Mouse (Mus musculus) Patski (cell line): ENCODE data around the gene Ttc9c. TPM values are rescaled to one million over a fixed set of nuclear protein-coding genes. Genes with fewer than 3 reads are reported as not detected.

Experiments used
- ATAC-seq: fragments of 100-300 bp; one replicate; pipeline ENCODE4 v1.8.0; 2021
- CTCF ChIA-PET: fragments of 350-600 bp; sonication (Branson Sonifier 250); formaldehyde crosslinking; loops from one replicate; lab custom pipeline; 2022; ENCODE audit warnings: inconsistent platforms; lab: Charles Lee
- POLR2A ChIA-PET: fragments of 350-600 bp; sonication (Branson Sonifier 250); formaldehyde crosslinking; loops from one replicate; lab custom pipeline; 2022; ENCODE audit warnings: antibody characterized with exemption, inconsistent platforms; lab: Charles Lee
- DNase-seq: peaks from one replicate; pipeline ENCODE4 v3.0.0-alpha.2; 2011; ENCODE audit warnings: low read depth, low spot score
- H3K27me3 ChIP-seq: fragments of 371-371 bp; one replicate; pipeline ENCODE4 v1.5.1; 2021
- CTCF ChIP-seq: fragments of 100-300 bp; IDR thresholded peaks from one replicate; pipeline ENCODE4 v1.5.1; 2021
- in situ Hi-C: fragments of 300-500 bp; cut with MboI; formaldehyde crosslinking; loops from 3 replicates; pipeline ENCODE4 v1.11.1; 2018; ENCODE audit warnings: low pct_unique_long_range_greater_than_20kb, mixed read lengths
- polyA plus RNA-seq: library from polyadenylated mRNA; unstranded; gene quantifications from one replicate; pipeline ENCODE4 v1.2.3, GENCODE M21; 2021

Ttc9c gene
- polyA plus RNA-seq, 1 experiment from 2014 or later: 51.4 TPM

- in situ Hi-C loops: loop anchor here (5.0 to 10.0 kb wide), 2 partner anchors 65 to 242 kb away; no protein-coding TSS in a partner anchor
- DNase-seq (no peak), ATAC-seq (no peak)
- no peak for TF ChIP-seq CTCF
- POLR2A ChIA-PET: interaction anchor here (1.0 kb wide), 1 partner anchor 63 kb away, joined by 3 read pairs; no protein-coding TSS in a partner anchor
- CTCF ChIA-PET: interaction anchor here (0.8 to 1.6 kb wide), 5 partner anchors 10 to 99 kb away, joined by 3 to 7 read pairs (median 4); partner anchors contain the start of gene Zbtb3
- no peaks in the 10 kb centered on the region for H3K27me3 ChIP-seq
These were observed 2.1 kb downstream of the Ttc9c start for GRCm38 (mm10) chr19:8817001-8817400.

- DNase-seq (no peak), ATAC-seq (no peak)
- POLR2A ChIA-PET: no interaction called here
- CTCF ChIA-PET: interaction anchor here (0.8 to 1.6 kb wide), 7 partner anchors 9 to 102 kb away, joined by 3 to 7 read pairs (median 4); partner anchors contain the start of gene Tmem179b
- in situ Hi-C loops: loop anchor here (5.0 to 10.0 kb wide), 2 partner anchors 64 to 241 kb away; no protein-coding TSS in a partner anchor
- H3K27me3 ChIP-seq: no peaks in the 10 kb centered on the region
- no peak for TF ChIP-seq CTCF
These were observed 3.3 kb downstream of the Ttc9c start for GRCm38 (mm10) chr19:8815812-8816211.

GRCm38 (mm10) chr19:8806810-8807209 lies 12.3 kb downstream of the Ttc9c start:
- DNase-seq (no peak), ATAC-seq (no peak)
- POLR2A ChIA-PET: interaction anchor here (0.7 to 2.1 kb wide), 3 partner anchors 9 to 32 kb away, joined by 3 to 7 read pairs (median 3); partner anchors contain the start of genes Polr2g and Ttc9c
- H3K27me3 ChIP-seq: no peaks in the 10 kb centered on the region
- TF ChIP-seq CTCF: no peak
- in situ Hi-C loops: no loop called here
- CTCF ChIA-PET: interaction anchor here (1.0 to 1.9 kb wide), 3 partner anchors 10 to 89 kb away, joined by 3 to 7 read pairs (median 4); partner anchors contain the start of gene Nxf1

GRCm38 (mm10) chr19:8803879-8804660 lies 15.1 kb downstream of the Ttc9c start:
- CTCF ChIA-PET: no interaction called here
- no peak for ATAC-seq
- in situ Hi-C loops: no loop called here
- H3K27me3 ChIP-seq: no peaks in the 10 kb centered on the region
- POLR2A ChIA-PET: interaction anchor here (0.6 kb wide), 1 partner anchor 52 kb away, joined by 3 read pairs; no protein-coding TSS in a partner anchor
- DNase-seq: no peak
- no peak for TF ChIP-seq CTCF

GRCm38 (mm10) chr19:8803204-8803780 lies 15.8 kb downstream of the Ttc9c start:
- in situ Hi-C loops: no loop called here
- CTCF ChIA-PET: interaction anchor here (1.5 kb wide), 1 partner anchor 14 kb away, joined by 3 read pairs; no protein-coding TSS in a partner anchor
- TF ChIP-seq CTCF: no peak
- no peaks in the 10 kb centered on the region for H3K27me3 ChIP-seq
- POLR2A ChIA-PET: interaction anchor here (1.1 to 1.4 kb wide), 3 partner anchors 10 to 32 kb away, joined by 3 to 7 read pairs (median 3); partner anchors contain the start of genes Tmem223 and Ttc9c
- ATAC-seq (no peak), DNase-seq (no peak)

- DNase-seq (peak; percentile 82), ATAC-seq (peak; percentile 97)
- no peak for TF ChIP-seq CTCF
- POLR2A ChIA-PET: interaction anchor here (0.6 to 1.4 kb wide), 4 partner anchors 11 to 31 kb away, joined by 3 to 7 read pairs (median 4); partner anchors contain the start of genes Tmem223 and Ttc9c
- in situ Hi-C loops: no loop called here
- no peaks in the 10 kb centered on the region for H3K27me3 ChIP-seq
- CTCF ChIA-PET: interaction anchor here (1.5 kb wide), 1 partner anchor 15 kb away, joined by 3 read pairs; no protein-coding TSS in a partner anchor
These were observed 16.9 kb downstream of the Ttc9c start, which contains the start of gene Zbtb3 for GRCm38 (mm10) chr19:8802130-8802821. TSS of gene Zbtb3 (plus strand) at chr19:8802555.

- no peak for ATAC-seq
- no peak for TF ChIP-seq CTCF
- POLR2A ChIA-PET: interaction anchor here (0.5 to 2.3 kb wide), 7 partner anchors 9 to 1218 kb away, joined by 3 to 7 read pairs (median 5); partner anchors contain the start of genes Hnrnpul2 and Taf6l
- no peaks in the 10 kb centered on the region for H3K27me3 ChIP-seq
- in situ Hi-C loops: no loop called here
- CTCF ChIA-PET: interaction anchor here (0.6 to 4.9 kb wide), 9 partner anchors 10 to 81 kb away, joined by 3 to 26 read pairs (median 4); partner anchors contain the start of genes Nxf1 and Taf6l
- no peak for DNase-seq
These were observed 20.2 kb downstream of the Ttc9c start for GRCm38 (mm10) chr19:8798947-8799315.

- ChIA-PET CTCF (interaction anchor here (0.6 to 4.9 kb wide), 10 partner anchors 10 to 81 kb away, joined by 3 to 26 read pairs (median 4); partner anchors contain the start of gene Taf6l), POLR2A (interaction anchor here (0.6 to 2.3 kb wide), 10 partner anchors 9 to 25 kb away, joined by 3 to 7 read pairs (median 5); partner anchors contain the start of genes Hnrnpul2 and Taf6l)
- ATAC-seq (peak; percentile 63), DNase-seq (no peak)
- in situ Hi-C loops: no loop called here
- no peaks in the 10 kb centered on the region for H3K27me3 ChIP-seq
- no peak for TF ChIP-seq CTCF
These were observed 20.7 kb downstream of the Ttc9c start, which contains the start of gene Polr2g for GRCm38 (mm10) chr19:8798264-8798946. TSS of gene Polr2g (minus strand) at chr19:8798577.

GRCm38 (mm10) chr19:8790171-8790570 lies 29.0 kb downstream of the Ttc9c start:
- ATAC-seq (no peak), DNase-seq (no peak)
- CTCF ChIA-PET: interaction anchor here (0.7 kb wide), 1 partner anchor 10 kb away, joined by 3 read pairs; no protein-coding TSS in a partner anchor
- in situ Hi-C loops: no loop called here
- POLR2A ChIA-PET: no interaction called here
- TF ChIP-seq CTCF: no peak
- H3K27me3 ChIP-seq: no peaks in the 10 kb centered on the region
